Mouse (Mus musculus) macrophage (primary cell): Measurements from ENCODE around the gene Pold1. TPM values are rescaled to one million over a fixed set of nuclear protein-coding genes. Genes with fewer than 3 reads are reported as not detected.

ENCODE experiments used
- H3K27ac ChIP-seq: fragments of 350-480 bp; formaldehyde crosslinking; 2 replicates; pipeline ENCODE4 v1.9.0; 2021
- H3K36me3 ChIP-seq: fragments of 350-480 bp; formaldehyde crosslinking; 2 replicates; pipeline ENCODE4 v1.9.0; 2021; ENCODE audit errors: inconsistent target
- H3K4me3 ChIP-seq: fragments of 350-480 bp; formaldehyde crosslinking; 2 replicates; pipeline ENCODE4 v1.9.0; 2021; ENCODE audit errors: inconsistent target
- H3K79me2 ChIP-seq: fragments of 350-480 bp; formaldehyde crosslinking; 2 replicates; pipeline ENCODE4 v1.9.0; 2021; ENCODE audit errors: inconsistent target
- WGBS: methylation state at CpG from one replicate; pipeline ENCODE4 v1.1.7; 2026; ENCODE audit warnings: inconsistent platforms; ENCODE audit not compliant: missing documents; 5-methylcytosine and 5-hydroxymethylcytosine counted together
- polyA plus RNA-seq: library from polyadenylated mRNA; stranded (reverse); fragments of 250-400 nt; gene quantifications from 3 replicates; pipeline ENCODE4 v1.2.4, GENCODE M21; 2018; ENCODE audit warnings: inconsistent platforms

The Pold1 gene
- polyA plus RNA-seq, 1 experiment from 2014 or later, result 6.9 TPM

DNA sequence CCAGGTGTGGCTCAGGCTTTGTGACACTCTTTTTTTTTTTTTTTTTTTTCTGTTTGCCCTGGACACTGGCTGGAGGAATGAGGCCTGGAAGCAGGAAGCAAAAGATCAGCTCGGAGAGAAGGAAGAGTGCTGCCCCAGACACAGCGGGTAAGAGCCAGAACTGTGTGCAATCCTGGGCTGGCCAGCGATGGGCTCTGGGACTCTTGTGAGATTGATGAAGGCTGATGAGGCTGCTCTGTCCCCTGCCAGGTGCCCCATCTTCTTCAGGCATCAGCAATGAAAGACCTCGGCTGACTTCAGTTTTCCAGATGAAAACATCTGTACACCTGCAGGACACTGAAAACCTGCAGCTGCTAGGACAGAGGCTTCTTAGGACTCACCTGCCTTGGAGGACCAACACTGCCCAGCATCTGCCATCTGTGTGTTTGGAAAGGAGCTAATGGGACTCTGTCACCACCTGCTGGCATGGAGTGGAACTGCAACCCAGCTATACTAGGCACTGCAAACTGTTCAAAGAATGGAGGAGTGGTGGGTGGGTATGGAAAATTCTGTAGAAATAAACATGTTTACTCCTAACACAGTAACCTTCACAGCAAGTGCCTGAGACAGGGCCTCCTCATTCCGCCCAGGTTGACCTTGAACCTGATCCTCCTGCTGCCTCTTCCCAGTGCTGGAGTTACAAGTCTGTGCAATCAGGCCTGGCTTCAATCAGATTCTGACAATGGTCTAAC is 63.6 kb downstream of the Pold1 start:
- 60% methylated on average over 4 of the region's 5 CpGs for WGBS
- no peaks in the 10 kb centered on the region for H3K79me2 ChIP-seq
- no peak overlapping the region for H3K4me3 ChIP-seq
- no peaks in the 10 kb centered on the region for H3K36me3 ChIP-seq
- no peak overlapping the region for H3K27ac ChIP-seq

GRCm38 (mm10) chr7:44484109-44484508 is 64.5 kb downstream of the Pold1 start:
- Histone ChIP-seq H3K4me3 (no peak overlapping the region), H3K27ac (no peak overlapping the region)
- WGBS, result 100% methylated on average over 1 of the region's 1 CpGs

DNA sequence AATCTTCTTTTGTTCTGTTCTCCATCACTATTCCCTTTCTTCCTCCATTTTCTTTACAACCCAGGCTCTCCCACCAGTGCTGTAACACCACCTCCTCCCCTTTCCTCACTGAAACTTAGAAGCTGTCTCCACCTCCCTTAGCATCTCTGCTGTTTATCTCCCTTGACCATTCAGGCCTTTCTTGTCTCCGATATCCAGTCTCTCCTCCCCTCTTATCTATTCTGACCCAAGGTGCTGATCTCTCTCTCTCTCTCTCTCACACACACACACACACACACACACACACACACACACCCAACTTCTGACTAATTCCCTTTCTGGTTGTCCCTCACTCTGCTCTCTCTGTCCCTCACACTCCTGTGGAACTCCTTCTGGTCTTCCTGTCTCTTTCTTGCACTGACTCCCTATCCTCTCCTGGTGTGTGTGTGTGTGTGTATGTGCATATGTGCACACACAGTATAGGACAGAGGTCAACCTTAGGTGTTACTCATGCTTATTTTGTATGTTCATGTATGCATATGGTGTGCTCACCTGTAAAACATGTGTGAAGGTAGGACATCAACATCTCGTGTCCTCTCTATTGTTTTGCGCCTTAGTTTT is 65.7 kb downstream of the Pold1 start:
- no peak overlapping the region for H3K27ac ChIP-seq
- 70% methylated on average over 3 of the region's 3 CpGs for WGBS
- H3K4me3 ChIP-seq, result no peak overlapping the region
- H3K36me3 ChIP-seq, result no peaks in the 10 kb centered on the region
- no peaks in the 10 kb centered on the region for H3K79me2 ChIP-seq

More at GRCm38 (mm10) chr7:44484109-44484508, 64.5 kb downstream of the Pold1 start:
- Histone ChIP-seq H3K79me2 (no peaks in the 10 kb centered on the region), H3K36me3 (no peaks in the 10 kb centered on the region)

Other genes starting within 250 kb of the Pold1 start
- gene Clec11a, start 241.9 kb downstream of the Pold1 start, polyA plus RNA-seq, result 0.06 to 0.12 TPM (median 0.09 TPM) in 3 replicates
- 0.02 TPM in 1 of 3 replicates, not detected in the others for gene Shank1, start 238.6 kb downstream of the Pold1 start, polyA plus RNA-seq
- 0.11 TPM in 1 of 3 replicates, not detected in the others for gene Syt3, start 164.7 kb downstream of the Pold1 start, polyA plus RNA-seq
- 0.16 TPM in 1 of 3 replicates, not detected in the others for gene 1700008O03Rik, start 163.0 kb downstream of the Pold1 start, polyA plus RNA-seq
- gene Lrrc4b, start 119.8 kb downstream of the Pold1 start, polyA plus RNA-seq, result not detected in 3 replicates
- not detected in 3 replicates for gene Aspdh, start 83.5 kb downstream of the Pold1 start, polyA plus RNA-seq
- gene Josd2, start 80.9 kb downstream of the Pold1 start, polyA plus RNA-seq, result 12.5 to 32.1 TPM (median 31.4 TPM) in 3 replicates
- gene Emc10, start 52.3 kb downstream of the Pold1 start, polyA plus RNA-seq, result 35.5 to 51.7 TPM (median 46.2 TPM) in 3 replicates
- gene Fam71e1, start 52.3 kb downstream of the Pold1 start, polyA plus RNA-seq, result 0.89 to 1.5 TPM (median 0.99 TPM) in 3 replicates
- gene Mybpc2, start 24.2 kb downstream of the Pold1 start, polyA plus RNA-seq, result not detected in 3 replicates
- gene Spib, start 16.8 kb downstream of the Pold1 start, polyA plus RNA-seq, result 0.27 to 1.1 TPM (median 0.30 TPM) in 3 replicates
- 55.3 to 86.2 TPM (median 57.8 TPM) in 3 replicates for gene Nr1h2, start 5.1 kb upstream of the Pold1 start, polyA plus RNA-seq
- gene Napsa, start 23.5 kb upstream of the Pold1 start, polyA plus RNA-seq, result 14.8 to 26.9 TPM (median 21.1 TPM) in 3 replicates
- 0.05 to 0.66 TPM (median 0.11 TPM) in 3 replicates for gene Kcnc3, start 41.8 kb upstream of the Pold1 start, polyA plus RNA-seq
- gene Myh14, start 122.0 kb upstream of the Pold1 start, polyA plus RNA-seq, result not detected in 3 replicates
- gene Izumo2, start 159.9 kb upstream of the Pold1 start, polyA plus RNA-seq, result not detected in 3 replicates
- gene Vrk3, start 199.6 kb upstream of the Pold1 start, polyA plus RNA-seq, result 25.2 to 68.8 TPM (median 45.1 TPM) in 3 replicates
- gene Zfp473, start 202.2 kb upstream of the Pold1 start, polyA plus RNA-seq, result 0.23 to 0.60 TPM (median 0.30 TPM) in 3 replicates